Mouse (Mus musculus) cortical plate, adult 2 months (tissue): ENCODE measurements around the gene Atf5.

Source experiments
- CTCF ChIP-seq: fragments of 200-500 bp; IDR thresholded peaks from 2 replicates; pipeline ENCODE4 v1.5.1; 2011; ENCODE audit warnings: mild to moderate bottlenecking, control low read depth, low read length; ENCODE audit not compliant: insufficient read depth; ENCODE audit errors: extremely low read depth
- POLR2A ChIP-seq: fragments of 200-500 bp; IDR thresholded peaks from 2 replicates; pipeline ENCODE4 v1.6.1; 2011; ENCODE audit warnings: mild to moderate bottlenecking, low read length, control low read depth; ENCODE audit not compliant: insufficient read depth; ENCODE audit errors: extremely low read depth

- TF ChIP-seq CTCF: no peak
- no peak for TF ChIP-seq POLR2A
Observed at GRCm38 (mm10) chr7:44770046-44770578, 46.3 kb downstream of the Atf5 start.
